ENCODE assay signal across 14 mouse cellular contexts in the genomic region with DNA sequence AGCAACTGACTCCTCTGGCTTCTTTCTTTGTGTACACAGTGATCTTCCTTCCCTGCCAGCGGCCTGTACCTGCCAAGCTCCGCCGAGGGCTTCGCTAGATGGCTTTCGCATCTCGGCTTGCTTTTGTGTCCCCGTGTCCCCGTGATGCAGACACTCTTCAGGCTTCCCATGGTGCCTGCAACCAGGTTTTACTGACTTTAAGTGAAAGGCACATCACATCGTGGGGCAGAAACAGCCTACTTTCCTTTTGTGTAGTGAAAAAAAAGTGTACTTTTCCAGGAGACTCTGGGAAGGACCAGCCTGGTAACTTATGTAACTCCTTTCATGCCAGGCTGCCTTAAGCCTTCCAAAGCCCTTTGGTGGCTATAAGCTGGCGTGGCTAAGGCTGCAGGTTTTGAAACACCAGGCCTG.
DNase-seq lines count a peak whose midpoint lies in the region; ATAC-seq and TF ChIP-seq lines count a peak whose summit lies in the region.
"Had no signal": no experiment of that assay in that cellular context is flagged by ENCODE, and none has a peak within 500 bp of the region (broad histone marks: within the 10 kb centered on the region; RNA-seq: fewer than 3 reads in every experiment).

No protein-coding gene starts in this region.

- no peak for ATAC-seq in heart, embryonic 13.5 days (ENCODE audit: extremely low read depth, insufficient number of reproducible peaks, low FRiP score, low TSS enrichment)
- ATAC-seq in heart, embryonic 11.5 days (replicated peaks; ENCODE audit: insufficient number of reproducible peaks, low FRiP score, low TSS enrichment): no peak
- no peak for ATAC-seq in liver, embryonic 12.5 days
- ATAC-seq: forebrain, embryonic 16.5 days had no signal

- H3K36me3 ChIP-seq in heart, embryonic 13.5 days: peaks cover 3% of the 10 kb centered on the region; the same call in 1 of the 2 replicates
- no peaks in the 10 kb centered on the region for H3K36me3 ChIP-seq in heart, embryonic 11.5 days (ENCODE audit: control insufficient read depth, insufficient read depth, low read length)
- no peaks in the 10 kb centered on the region for H3K36me3 ChIP-seq in liver, adult 2 months (ENCODE audit: control insufficient read depth, insufficient read depth, low read length)
- no peaks in the 10 kb centered on the region for H3K36me3 ChIP-seq in liver, embryonic 12.5 days
- H3K36me3 ChIP-seq: embryonic facial prominence, embryonic 15.5 days; liver, embryonic 15.5 days; neural tube, embryonic 13.5 days had no signal

- no peak for TF ChIP-seq CTCF in liver, adult 2 months (IDR thresholded peaks at IDR 0.05; ENCODE audit: low read depth, low read length)

- H3K27me3 ChIP-seq in heart, embryonic 13.5 days (replicated peaks): no peaks in the 10 kb centered on the region
- H3K27me3 ChIP-seq in heart, embryonic 11.5 days (ENCODE audit: control insufficient read depth, insufficient read depth, low read length): no peaks in the 10 kb centered on the region
- H3K27me3 ChIP-seq in liver, adult 2 months (ENCODE audit: control insufficient read depth, insufficient read depth, low read length): no peaks in the 10 kb centered on the region
- no peaks in the 10 kb centered on the region for H3K27me3 ChIP-seq in liver, embryonic 12.5 days (replicated peaks)
- H3K27me3 ChIP-seq: embryonic facial prominence, embryonic 15.5 days; liver, embryonic 15.5 days; neural tube, embryonic 13.5 days had no signal

- peak overlapping the region; percentile 30; the same call in 1 of the 2 replicates for H3K27ac ChIP-seq in heart, embryonic 13.5 days (replicated peaks)
- H3K27ac ChIP-seq in heart, embryonic 11.5 days (ENCODE audit: low read depth, low read length): no peak overlapping the region
- peak overlapping the region; percentile 91 for H3K27ac ChIP-seq in liver, adult 2 months (replicated peaks; ENCODE audit: insufficient read depth, low read depth, low read length)
- H3K27ac ChIP-seq in liver, embryonic 12.5 days: no peak overlapping the region
- H3K27ac ChIP-seq: embryonic facial prominence, embryonic 15.5 days; liver, embryonic 15.5 days; neural tube, embryonic 13.5 days had no signal

- TF ChIP-seq POLR2A in liver, adult 2 months (IDR thresholded peaks at IDR 0.05; ENCODE audit: extremely low read depth, insufficient read depth, low read length): no peak

- no peak overlapping the region for H3K4me2 ChIP-seq in heart, embryonic 13.5 days
- no peak overlapping the region for H3K4me2 ChIP-seq in heart, embryonic 11.5 days
- H3K4me2 ChIP-seq in liver, embryonic 12.5 days: no peak overlapping the region
- H3K4me2 ChIP-seq: embryonic facial prominence, embryonic 15.5 days; liver, embryonic 15.5 days; neural tube, embryonic 13.5 days had no signal

- H3K79me2 ChIP-seq in liver, adult 2 months (ENCODE audit: control insufficient read depth, insufficient read depth, low read length): peaks cover 24% of the 10 kb centered on the region; the same call in 1 of the 2 replicates

- peaks cover 48% of the 10 kb centered on the region for H3K4me1 ChIP-seq in heart, embryonic 13.5 days
- H3K4me1 ChIP-seq in heart, embryonic 11.5 days (ENCODE audit: control insufficient read depth, insufficient read depth, low read length): peaks cover 22% of the 10 kb centered on the region
- H3K4me1 ChIP-seq in liver, adult 2 months (ENCODE audit: control insufficient read depth, insufficient read depth, low read length): peaks cover 9% of the 10 kb centered on the region; the same call in 1 of the 2 replicates
- peaks cover 17% of the 10 kb centered on the region for H3K4me1 ChIP-seq in liver, embryonic 12.5 days
- H3K4me1 ChIP-seq: embryonic facial prominence, embryonic 15.5 days; neural tube, embryonic 13.5 days had no signal

- no peak overlapping the region for H3K9ac ChIP-seq in heart, embryonic 13.5 days
- H3K9ac ChIP-seq in heart, embryonic 11.5 days (ENCODE audit: low read depth, low read length): no peak overlapping the region
- H3K9ac ChIP-seq in liver, adult 2 months (ENCODE audit: low read depth, low read length): no peak overlapping the region
- no peak overlapping the region for H3K9ac ChIP-seq in liver, embryonic 12.5 days
- H3K9ac ChIP-seq: embryonic facial prominence, embryonic 15.5 days; liver, embryonic 15.5 days; neural tube, embryonic 13.5 days had no signal

- 76% methylated on average over 10 of the region's 10 CpGs for WGBS in heart, embryonic 13.5 days
- WGBS in heart, embryonic 11.5 days (ENCODE audit: insufficient replicate concordance): 83% methylated on average over 10 of the region's 10 CpGs
- WGBS in liver, adult 2 months: 20% methylated on average over 10 of the region's 10 CpGs
- WGBS in liver, embryonic 12.5 days (ENCODE audit: insufficient replicate concordance): 74% methylated on average over 10 of the region's 10 CpGs

- H3K9me3 ChIP-seq in heart, embryonic 13.5 days: no peaks in the 10 kb centered on the region
- no peaks in the 10 kb centered on the region for H3K9me3 ChIP-seq in heart, embryonic 11.5 days (replicated peaks; ENCODE audit: control insufficient read depth, low read length)
- H3K9me3 ChIP-seq in liver, embryonic 12.5 days (replicated peaks): no peaks in the 10 kb centered on the region
- H3K9me3 ChIP-seq: embryonic facial prominence, embryonic 15.5 days; liver, embryonic 15.5 days; neural tube, embryonic 13.5 days had no signal

- peak; percentile 89 for DNase-seq in liver, adult 2 months (ENCODE audit: extremely low read depth, low read depth, low spot score)
- DNase-seq in brain, adult 2 months (ENCODE audit: low read depth, low spot score): peak; percentile 73
- DNase-seq in gastrocnemius, postnatal 10 days: peak; percentile 12
- DNase-seq in retina, postnatal 1 day: no peak
- DNase-seq: cerebellum, postnatal 36 days; kidney, postnatal 4 days; thymus, postnatal 14 days had no signal

- no peak overlapping the region for H3K4me3 ChIP-seq in heart, embryonic 13.5 days
- H3K4me3 ChIP-seq in heart, embryonic 11.5 days (ENCODE audit: low read depth, low read length): no peak overlapping the region
- no peak overlapping the region for H3K4me3 ChIP-seq in liver, adult 2 months (ENCODE audit: insufficient read depth, low read depth, low read length)
- H3K4me3 ChIP-seq in liver, embryonic 12.5 days: no peak overlapping the region
- H3K4me3 ChIP-seq: embryonic facial prominence, embryonic 15.5 days; liver, embryonic 15.5 days; neural tube, embryonic 13.5 days had no signal

Comparison
In these comparisons a context has a peak if more than half of its experiments do, and no peak if none do; other contexts are left out.
1. H3K27ac ChIP-seq: peak in heart, embryonic 13.5 days (single experiment) and liver, adult 2 months (single experiment); none in heart, embryonic 11.5 days (single experiment) and liver, embryonic 12.5 days (single experiment).